Comparison of ENCODE assay signal across 27 mouse cellular contexts in genomic region chr7:136021071-136021470, GRCm38 (mm10).
"Had no signal": no experiment of that assay in that cellular context is flagged by ENCODE, and none has a peak within 500 bp of the region (broad histone marks: within the 10 kb centered on the region; RNA-seq: fewer than 3 reads in every experiment).

No protein-coding gene starts in this region.

- H3K27ac ChIP-seq: embryonic facial prominence, embryonic 10.5 days; embryonic facial prominence, embryonic 12.5 days; embryonic facial prominence, embryonic 13.5 days; embryonic facial prominence, embryonic 15.5 days; forebrain, embryonic 10.5 days; forebrain, embryonic 12.5 days; forebrain, embryonic 13.5 days; forebrain, embryonic 15.5 days; gastrocnemius, adult 2 months; heart, adult 2 months had no signal

- H3K9me3 ChIP-seq: embryonic facial prominence, embryonic 10.5 days; embryonic facial prominence, embryonic 12.5 days; embryonic facial prominence, embryonic 13.5 days; embryonic facial prominence, embryonic 15.5 days; forebrain, embryonic 10.5 days; forebrain, embryonic 12.5 days; forebrain, embryonic 13.5 days; forebrain, embryonic 15.5 days had no signal

- DNase-seq: cerebellum, adult 8-10 months; cerebellum, adult 9-10 months; cerebellum, adult 9-11 months; cerebellum, postnatal 14 days; cerebellum, postnatal 25 days; cerebellum, postnatal 36 days; embryo, embryonic 11 days; forebrain, postnatal 0 days; gastrocnemius, adult 2 months; gastrocnemius, postnatal 10 days; gastrocnemius, postnatal 14 days; gastrocnemius, postnatal 25 days; gastrocnemius, postnatal 36 days; heart, adult 11 months; heart, adult 18-20 months; heart, adult 2 months had no signal

- H3K4me1 ChIP-seq: embryonic facial prominence, embryonic 15.5 days; forebrain, embryonic 15.5 days had no signal

- H3K36me3 ChIP-seq: embryonic facial prominence, embryonic 10.5 days; embryonic facial prominence, embryonic 12.5 days; embryonic facial prominence, embryonic 13.5 days; embryonic facial prominence, embryonic 15.5 days; forebrain, embryonic 10.5 days; forebrain, embryonic 12.5 days; forebrain, embryonic 15.5 days had no signal

- ATAC-seq: forebrain, embryonic 13.5 days; forebrain, embryonic 14.5 days; forebrain, embryonic 15.5 days; forebrain, embryonic 16.5 days; forebrain, postnatal 0 days had no signal

- H3K4me2 ChIP-seq: embryonic facial prominence, embryonic 12.5 days; embryonic facial prominence, embryonic 13.5 days; embryonic facial prominence, embryonic 15.5 days; forebrain, embryonic 12.5 days; forebrain, embryonic 13.5 days; forebrain, embryonic 15.5 days had no signal

- H3K9ac ChIP-seq: embryonic facial prominence, embryonic 12.5 days; embryonic facial prominence, embryonic 13.5 days; embryonic facial prominence, embryonic 15.5 days; forebrain, embryonic 12.5 days; forebrain, embryonic 13.5 days; forebrain, embryonic 15.5 days; forebrain, postnatal 0 days had no signal

- H3K27me3 ChIP-seq: embryonic facial prominence, embryonic 12.5 days; embryonic facial prominence, embryonic 15.5 days; forebrain, embryonic 15.5 days had no signal

- H3K4me3 ChIP-seq: embryonic facial prominence, embryonic 10.5 days; embryonic facial prominence, embryonic 12.5 days; embryonic facial prominence, embryonic 13.5 days; embryonic facial prominence, embryonic 15.5 days; erythroblast, embryonic 14.5 days; forebrain, embryonic 10.5 days; forebrain, embryonic 12.5 days; forebrain, embryonic 13.5 days; forebrain, embryonic 15.5 days; gastrocnemius, adult 2 months; heart, adult 2 months had no signal
